Mouse (Mus musculus): ENCODE results near the gene Srrt. TPM values are rescaled to one million over a fixed set of nuclear protein-coding genes. Genes with fewer than 3 reads are reported as not detected.

Srrt gene
- polyA plus RNA-seq, 1 experiment from 2014 or later = 141 TPM

DNA sequence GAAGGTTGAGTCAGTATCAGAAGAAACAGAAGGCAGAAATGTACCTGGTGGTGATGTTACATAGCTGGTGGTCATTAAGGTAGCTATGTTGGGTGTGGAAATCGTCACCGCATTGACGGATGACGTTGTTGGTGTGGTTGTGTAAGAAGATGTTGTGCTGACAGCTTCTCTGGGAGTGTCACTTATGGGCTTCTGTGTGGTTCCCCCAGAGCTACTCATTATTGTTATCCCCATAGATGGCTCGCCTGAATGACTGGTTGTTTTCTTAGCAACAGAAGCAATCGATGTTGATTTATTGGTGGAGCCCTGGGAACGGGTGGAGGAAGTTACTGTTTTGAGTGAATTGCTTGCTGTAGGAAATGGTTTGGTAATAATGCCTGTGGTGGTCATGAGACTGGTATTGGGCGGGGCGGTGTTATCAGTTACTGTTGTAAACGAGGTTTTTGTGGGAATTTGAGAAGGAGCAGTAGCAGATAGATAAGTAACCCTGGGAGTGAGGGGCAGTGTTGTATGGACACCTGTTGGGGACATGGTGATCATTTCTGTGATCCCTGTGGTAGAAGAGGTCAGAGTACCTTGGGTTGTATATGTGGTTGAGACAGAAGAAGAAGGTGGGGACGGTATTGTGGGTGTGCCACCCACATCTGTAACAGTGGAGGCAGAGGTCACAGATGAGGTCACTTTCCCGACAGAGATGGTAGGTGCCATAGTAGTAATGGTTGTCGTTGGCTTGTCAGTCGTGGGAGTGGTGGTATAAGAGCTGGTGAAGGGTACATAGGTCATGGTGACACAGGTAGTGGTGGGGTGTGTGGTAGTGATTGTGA, 43.4 kb downstream of the Srrt start:
- H3K4me3 ChIP-seq (ENCODE audit: low read depth, low read length) = no peak overlapping the region
- H3K27me3 ChIP-seq (ENCODE audit: insufficient read depth, low read length) = no peaks in the 10 kb centered on the region
- no peak overlapping the region for H3K9ac ChIP-seq
- DNase-seq (no peak), ATAC-seq (ENCODE audit: insufficient read depth) (no peak)
- H3K4me1 ChIP-seq (ENCODE audit: insufficient read depth) = no peaks in the 10 kb centered on the region
- H3K36me3 ChIP-seq (ENCODE audit: insufficient read depth) = no peaks in the 10 kb centered on the region
- WGBS = 76% methylated on average over 14 of the region's 14 CpGs
- H3K27ac ChIP-seq (ENCODE audit: low read depth) = no peak overlapping the region
- no peaks in the 10 kb centered on the region for H3K9me3 ChIP-seq (ENCODE audit: low read depth, low read length)
- no peak for TF ChIP-seq CTCF (IDR thresholded peaks at IDR 0.05; ENCODE audit: low read depth)
- H3K4me2 ChIP-seq = no peak overlapping the region

Small RNAs within 50 kb of the gene (microRNA-seq; reads per million reads assigned to microRNA genes)
- gene Mir7036 (ENCODE audit: borderline number of aligned reads) (1.2 reads per million), gene Mir8116 (ENCODE audit: borderline number of aligned reads) (not detected)

Other genes with a start within 250 kb of the Srrt start
- gene Serpine1, start 235.4 kb downstream of the Srrt start, polyA plus RNA-seq (2014; fragmentation: Nextera tagmentation; extraction: Ambion mirVana) = 0.47 and 0.86 TPM in 2 replicates
- 11.5 and 11.8 TPM in 2 replicates for gene Trim56, start 191.5 kb downstream of the Srrt start, polyA plus RNA-seq (2014; fragmentation: Nextera tagmentation; extraction: Ambion mirVana)
- not detected in 2 replicates for gene Muc3, start 158.4 kb downstream of the Srrt start, polyA plus RNA-seq (2014; fragmentation: Nextera tagmentation; extraction: Ambion mirVana)
- gene Muc3a, start 95.3 kb downstream of the Srrt start, polyA plus RNA-seq (2014; fragmentation: Nextera tagmentation; extraction: Ambion mirVana) = not detected in 2 replicates
- gene Ache, start 20.2 kb downstream of the Srrt start, polyA plus RNA-seq (2014; fragmentation: Nextera tagmentation; extraction: Ambion mirVana) = 0.93 and 1.3 TPM in 2 replicates
- 4.4 and 4.6 TPM in 2 replicates for gene Ufsp1, start 13.0 kb downstream of the Srrt start, polyA plus RNA-seq (2014; fragmentation: Nextera tagmentation; extraction: Ambion mirVana)
- 87.1 and 89.3 TPM in 2 replicates for gene Trip6, start 6.7 kb upstream of the Srrt start, polyA plus RNA-seq (2014; fragmentation: Nextera tagmentation; extraction: Ambion mirVana)
- 9.7 and 10.2 TPM in 2 replicates for gene Slc12a9, start 25.9 kb upstream of the Srrt start, polyA plus RNA-seq (2014; fragmentation: Nextera tagmentation; extraction: Ambion mirVana)
- 68.6 and 78.0 TPM in 2 replicates for gene Ephb4, start 42.4 kb upstream of the Srrt start, polyA plus RNA-seq (2014; fragmentation: Nextera tagmentation; extraction: Ambion mirVana)
- gene Zan, start 169.4 kb upstream of the Srrt start, polyA plus RNA-seq (2014; fragmentation: Nextera tagmentation; extraction: Ambion mirVana) = 0.18 and 0.24 TPM in 2 replicates
- 54.3 and 58.4 TPM in 2 replicates for gene Pop7, start 194.8 kb upstream of the Srrt start, polyA plus RNA-seq (2014; fragmentation: Nextera tagmentation; extraction: Ambion mirVana)
- gene Gigyf1, start 210.9 kb upstream of the Srrt start, polyA plus RNA-seq (2014; fragmentation: Nextera tagmentation; extraction: Ambion mirVana) = 11.1 and 11.6 TPM in 2 replicates
- gene Epo, start 225.6 kb upstream of the Srrt start, polyA plus RNA-seq (2014; fragmentation: Nextera tagmentation; extraction: Ambion mirVana) = 0.37 and 0.38 TPM in 2 replicates
- gene Gnb2, start 225.8 kb upstream of the Srrt start, polyA plus RNA-seq (2014; fragmentation: Nextera tagmentation; extraction: Ambion mirVana) = 411 and 440 TPM in 2 replicates
- gene Actl6b, start 245.8 kb upstream of the Srrt start, polyA plus RNA-seq (2014; fragmentation: Nextera tagmentation; extraction: Ambion mirVana) = 0.26 TPM in 1 of 2 replicates, not detected in the other